Mouse (Mus musculus): ENCODE results near the gene Taf3. TPM values are rescaled to one million over a fixed set of nuclear protein-coding genes. Genes with fewer than 3 reads are reported as not detected.

The Taf3 gene
- polyA plus RNA-seq, 1 experiment: 13.1 TPM

DNA sequence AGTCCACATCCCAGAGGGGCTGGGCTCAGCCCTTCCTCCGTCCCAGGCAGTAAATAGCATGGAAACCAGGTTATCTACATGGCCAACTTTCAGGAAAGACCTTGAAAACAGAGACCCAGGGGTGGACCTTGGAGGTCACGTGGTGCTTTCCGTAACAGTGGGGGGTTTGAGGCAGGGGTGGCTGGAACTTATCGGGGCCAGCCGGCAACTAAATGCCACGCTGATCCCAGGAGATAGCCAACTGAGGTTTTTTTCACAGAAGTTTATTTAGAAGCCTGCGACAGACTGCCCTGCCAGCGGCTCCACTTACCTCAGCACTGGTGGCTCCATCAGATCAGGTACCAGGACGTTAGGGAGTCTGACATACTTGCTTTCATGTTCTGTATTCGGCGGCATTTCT lies 142.4 kb downstream of the Taf3 start:
- Histone ChIP-seq H3K4me1 (ENCODE audit: control insufficient read depth, insufficient read depth, low read length) (no peaks in the 10 kb centered on the region), H3K27me3 (ENCODE audit: control insufficient read depth, insufficient read depth, low read length) (no peaks in the 10 kb centered on the region), H3K27ac (ENCODE audit: insufficient read depth, low read length) (no peak overlapping the region), H3K4me3 (replicated peaks; ENCODE audit: insufficient read depth, low read depth, low read length) (no peak overlapping the region)
- 17% methylated on average over 11 of the region's 11 CpGs for WGBS
- no peak for DNase-seq
- TF ChIP-seq CTCF (IDR thresholded peaks at IDR 0.05; ENCODE audit: borderline replicate concordance, insufficient read depth, low read depth, low read length) (no peak), POLR2A (IDR thresholded peaks at IDR 0.05; ENCODE audit: borderline replicate concordance, insufficient read depth, low read length) (no peak)

DNA sequence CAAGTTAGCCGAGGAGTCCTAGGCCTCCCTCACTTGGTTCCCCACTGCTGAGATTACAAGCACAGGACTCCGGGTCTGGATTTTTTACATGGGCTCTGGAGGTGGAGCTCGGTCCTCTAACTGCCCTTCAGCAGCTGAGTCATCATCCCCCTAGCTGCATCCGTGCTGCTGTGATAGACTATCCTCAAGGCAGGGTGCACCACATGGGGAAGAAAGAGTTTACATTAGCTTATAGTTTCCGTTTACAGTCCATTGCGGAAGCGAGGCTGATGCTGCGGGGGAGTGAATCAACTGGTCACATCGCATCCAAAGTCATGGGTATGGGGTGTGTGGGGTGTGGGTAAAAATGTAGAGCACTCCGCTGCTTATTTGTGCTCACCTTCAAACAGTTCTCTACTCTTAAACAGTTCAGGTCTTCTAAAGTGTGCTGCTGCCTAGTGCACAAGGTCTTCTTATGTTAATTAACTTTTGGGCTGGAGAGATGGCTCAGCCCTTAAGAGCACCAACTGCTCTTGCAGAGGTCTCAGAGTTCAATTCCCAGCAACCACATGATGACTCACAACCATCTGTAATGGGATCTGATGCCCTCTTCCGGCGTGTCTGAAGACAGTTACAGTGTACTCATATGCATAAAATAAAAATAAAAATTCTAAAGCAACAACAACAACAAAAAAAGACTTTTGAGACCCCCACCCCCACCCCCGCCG lies 144.4 kb downstream of the Taf3 start:
- no peak for TF ChIP-seq CTCF (IDR thresholded peaks at IDR 0.05; ENCODE audit: borderline replicate concordance, insufficient read depth, low read depth, low read length)
- no peak for TF ChIP-seq POLR2A (IDR thresholded peaks at IDR 0.05; ENCODE audit: borderline replicate concordance, insufficient read depth, low read length)
- no peak overlapping the region for H3K4me3 ChIP-seq (replicated peaks; ENCODE audit: insufficient read depth, low read depth, low read length)
- no peak overlapping the region for H3K27ac ChIP-seq (ENCODE audit: insufficient read depth, low read length)
- no peaks in the 10 kb centered on the region for H3K4me1 ChIP-seq (ENCODE audit: control insufficient read depth, insufficient read depth, low read length)
- no peaks in the 10 kb centered on the region for H3K27me3 ChIP-seq (ENCODE audit: control insufficient read depth, insufficient read depth, low read length)
- DNase-seq: no peak
- 78% methylated on average over 14 of the region's 14 CpGs for WGBS

DNA sequence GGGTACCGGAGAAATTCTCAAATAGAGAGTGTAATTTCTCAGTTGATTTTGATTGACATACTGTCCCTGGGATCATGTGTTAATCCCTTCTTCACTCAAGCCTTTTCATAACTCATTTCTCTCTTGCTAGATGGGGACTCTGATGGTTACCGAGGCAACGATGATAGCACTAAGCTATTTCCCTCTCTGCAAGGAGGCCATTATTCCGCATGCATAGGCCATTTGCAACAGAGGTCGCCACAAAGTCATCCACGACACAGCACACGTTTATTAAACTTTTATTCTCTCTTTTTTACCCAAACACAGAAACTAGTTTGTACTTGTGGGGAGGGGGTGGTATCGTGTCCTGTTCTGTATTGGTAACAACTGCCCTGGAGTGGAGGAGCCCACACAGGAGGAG lies 150.6 kb downstream of the Taf3 start:
- TF ChIP-seq POLR2A (IDR thresholded peaks at IDR 0.05; ENCODE audit: borderline replicate concordance, insufficient read depth, low read length) (no peak), CTCF (IDR thresholded peaks at IDR 0.05; ENCODE audit: borderline replicate concordance, insufficient read depth, low read depth, low read length) (no peak)
- H3K27ac ChIP-seq (ENCODE audit: insufficient read depth, low read length): no peak overlapping the region
- no peak overlapping the region for H3K4me3 ChIP-seq (replicated peaks; ENCODE audit: insufficient read depth, low read depth, low read length)
- no peaks in the 10 kb centered on the region; the same call in 1 of the 2 replicates for H3K4me1 ChIP-seq (ENCODE audit: control insufficient read depth, insufficient read depth, low read length)
- WGBS: 13% methylated on average over 8 of the region's 8 CpGs
- peaks cover 7% of the 10 kb centered on the region; the same call in 1 of the 2 replicates for H3K27me3 ChIP-seq (ENCODE audit: control insufficient read depth, insufficient read depth, low read length)
- DNase-seq: no peak

DNA sequence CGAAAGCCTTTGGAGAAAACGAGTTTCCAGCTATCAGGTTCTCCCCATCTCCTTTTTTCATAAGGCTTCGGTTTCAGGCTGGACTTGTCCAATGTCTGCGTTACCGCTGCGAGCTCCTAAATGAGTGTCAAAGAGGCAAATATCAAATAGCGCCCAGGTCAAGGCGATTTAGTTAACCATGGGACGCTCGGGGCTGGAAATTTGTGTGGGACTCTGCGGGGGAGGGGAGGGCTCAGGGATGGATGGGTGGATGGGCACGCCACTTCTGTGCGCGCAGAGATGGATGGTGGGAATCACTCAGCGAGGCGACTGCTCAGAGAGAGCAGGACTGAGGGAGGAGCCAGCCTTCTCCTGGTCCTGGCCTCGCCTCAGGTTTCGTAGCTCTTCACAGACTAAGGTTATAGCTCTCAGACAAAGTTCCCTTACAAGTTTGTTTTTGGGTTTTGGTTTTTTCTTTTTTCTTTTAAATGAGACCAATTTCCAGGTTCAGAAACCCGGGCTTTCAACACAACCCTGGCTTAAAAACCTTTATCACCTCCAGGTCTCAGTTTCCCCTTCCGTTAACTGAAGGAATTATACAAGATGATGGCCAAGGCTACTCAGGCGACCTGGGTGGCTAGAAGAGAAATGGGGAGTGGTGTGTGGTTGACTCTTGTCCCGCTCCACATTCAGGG lies 152.2 kb downstream of the Taf3 start:
- 3% methylated on average over 22 of the region's 22 CpGs for WGBS
- Histone ChIP-seq H3K27ac (ENCODE audit: insufficient read depth, low read length) (no peak overlapping the region), H3K27me3 (ENCODE audit: control insufficient read depth, insufficient read depth, low read length) (peaks cover 8% of the 10 kb centered on the region; the same call in 1 of the 2 replicates), H3K4me3 (replicated peaks; ENCODE audit: insufficient read depth, low read depth, low read length) (no peak overlapping the region), H3K4me1 (ENCODE audit: control insufficient read depth, insufficient read depth, low read length) (no peaks in the 10 kb centered on the region; the same call in 1 of the 2 replicates)
- DNase-seq: no peak
- no peak for TF ChIP-seq CTCF (IDR thresholded peaks at IDR 0.05; ENCODE audit: borderline replicate concordance, insufficient read depth, low read depth, low read length)
- TF ChIP-seq POLR2A (IDR thresholded peaks at IDR 0.05; ENCODE audit: borderline replicate concordance, insufficient read depth, low read length): no peak

DNA sequence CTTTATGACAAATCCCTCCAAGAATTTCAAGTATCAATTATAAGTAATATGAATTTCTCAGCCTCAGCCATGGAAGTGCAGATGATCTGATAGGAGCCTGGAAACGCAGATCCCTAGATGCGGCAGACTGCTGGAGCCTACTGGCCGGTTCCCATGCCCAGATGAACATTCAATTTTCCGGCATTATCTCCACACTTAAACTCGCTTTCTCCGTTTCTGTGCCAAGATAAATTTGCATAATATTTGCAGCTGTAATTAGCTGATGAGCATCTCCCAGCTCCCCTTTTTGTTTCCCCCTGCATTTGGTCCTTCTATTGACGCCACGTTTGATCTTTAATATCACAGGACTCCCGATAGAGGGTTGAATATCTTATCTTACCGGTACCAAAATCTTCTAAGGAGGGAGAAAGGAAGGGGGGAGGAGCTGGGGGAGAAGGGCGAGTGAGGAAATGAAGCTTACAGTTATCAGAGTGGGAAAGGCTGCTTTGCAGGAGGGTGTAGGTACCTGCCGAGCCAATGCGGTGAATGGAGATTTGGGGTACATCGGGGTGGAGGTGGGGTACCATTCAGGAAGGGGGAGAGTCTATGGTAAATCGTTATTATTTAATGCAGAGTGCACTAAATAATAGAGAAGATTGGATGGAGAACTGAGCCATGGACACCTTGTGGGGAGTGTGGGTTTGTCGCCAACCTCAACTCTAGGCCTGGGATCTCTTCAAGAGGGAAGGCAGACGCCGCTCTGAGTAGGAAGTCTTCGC lies 153.4 kb downstream of the Taf3 start:
- Histone ChIP-seq H3K4me3 (replicated peaks; ENCODE audit: insufficient read depth, low read depth, low read length) (no peak overlapping the region), H3K27ac (ENCODE audit: insufficient read depth, low read length) (no peak overlapping the region), H3K4me1 (ENCODE audit: control insufficient read depth, insufficient read depth, low read length) (no peaks in the 10 kb centered on the region; the same call in 1 of the 2 replicates), H3K27me3 (ENCODE audit: control insufficient read depth, insufficient read depth, low read length) (peaks cover 14% of the 10 kb centered on the region; the same call in 1 of the 2 replicates)
- DNase-seq: no peak
- WGBS: 6% methylated on average over 19 of the region's 19 CpGs
- TF ChIP-seq CTCF (IDR thresholded peaks at IDR 0.05; ENCODE audit: borderline replicate concordance, insufficient read depth, low read depth, low read length): no peak
- TF ChIP-seq POLR2A (IDR thresholded peaks at IDR 0.05; ENCODE audit: borderline replicate concordance, insufficient read depth, low read length): no peak

DNA sequence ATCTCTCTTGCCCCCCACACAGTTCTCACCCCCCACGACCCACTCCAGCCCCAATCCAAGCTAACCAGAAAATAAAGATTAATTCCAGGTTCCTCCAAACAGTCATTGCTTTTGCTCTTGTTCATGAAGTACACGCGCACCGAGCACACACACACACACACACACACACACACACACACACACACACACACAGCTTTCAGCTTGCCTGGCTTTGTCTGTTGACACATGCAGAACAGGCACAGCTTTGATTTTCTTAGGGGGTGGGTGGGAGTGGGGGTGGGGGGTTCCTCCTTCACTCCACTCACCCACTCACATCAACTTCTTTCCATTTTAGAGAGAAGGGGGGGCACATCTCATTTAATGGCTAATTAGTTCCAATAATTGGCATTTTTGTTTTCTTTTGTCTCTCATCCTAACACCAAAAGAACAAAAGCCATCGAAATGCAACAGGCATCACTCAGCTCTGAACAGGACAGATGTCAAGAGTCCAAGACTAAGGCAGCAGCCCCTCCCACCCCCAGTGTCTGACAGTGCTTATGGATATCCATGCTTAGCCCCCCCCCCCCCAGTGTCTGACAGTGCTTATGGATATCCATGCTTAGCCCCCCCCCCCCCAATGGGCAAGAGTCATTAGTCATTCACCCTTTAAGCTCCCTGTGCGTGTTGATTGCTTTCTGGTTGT lies 155.0 kb downstream of the Taf3 start:
- Histone ChIP-seq H3K4me1 (ENCODE audit: control insufficient read depth, insufficient read depth, low read length) (no peaks in the 10 kb centered on the region; the same call in 1 of the 2 replicates), H3K27me3 (ENCODE audit: control insufficient read depth, insufficient read depth, low read length) (peaks cover 14% of the 10 kb centered on the region; the same call in 1 of the 2 replicates), H3K4me3 (replicated peaks; ENCODE audit: insufficient read depth, low read depth, low read length) (no peak overlapping the region), H3K27ac (ENCODE audit: insufficient read depth, low read length) (no peak overlapping the region)
- 5% methylated on average over 6 of the region's 6 CpGs for WGBS
- TF ChIP-seq POLR2A (IDR thresholded peaks at IDR 0.05; ENCODE audit: borderline replicate concordance, insufficient read depth, low read length) (no peak), CTCF (IDR thresholded peaks at IDR 0.05; ENCODE audit: borderline replicate concordance, insufficient read depth, low read depth, low read length) (no peak)
- no peak for DNase-seq

DNA sequence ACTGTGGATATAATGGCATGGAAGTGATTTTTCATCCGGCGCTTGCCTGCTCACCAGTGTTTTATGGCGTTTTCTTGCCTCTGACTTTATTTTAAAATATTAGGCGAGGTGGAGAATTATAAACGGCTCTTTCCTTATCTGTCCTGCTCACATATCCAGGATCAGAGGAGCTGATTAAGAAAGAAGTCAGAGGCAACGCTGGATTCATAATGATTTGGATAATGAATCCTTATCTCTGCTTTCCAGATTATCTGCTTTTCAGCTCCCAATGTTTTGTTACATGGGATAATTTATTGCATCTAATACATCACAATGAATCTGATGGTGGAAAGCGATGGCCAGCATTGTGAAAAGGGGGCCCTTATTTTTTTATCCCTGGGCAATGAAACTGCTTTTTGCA lies 155.9 kb downstream of the Taf3 start:
- Histone ChIP-seq H3K4me1 (ENCODE audit: control insufficient read depth, insufficient read depth, low read length) (no peaks in the 10 kb centered on the region; the same call in 1 of the 2 replicates), H3K27me3 (ENCODE audit: control insufficient read depth, insufficient read depth, low read length) (peaks cover 15% of the 10 kb centered on the region; the same call in 1 of the 2 replicates), H3K4me3 (replicated peaks; ENCODE audit: insufficient read depth, low read depth, low read length) (no peak overlapping the region), H3K27ac (ENCODE audit: insufficient read depth, low read length) (no peak overlapping the region)
- DNase-seq: no peak
- TF ChIP-seq CTCF (IDR thresholded peaks at IDR 0.05; ENCODE audit: borderline replicate concordance, insufficient read depth, low read depth, low read length) (no peak), POLR2A (IDR thresholded peaks at IDR 0.05; ENCODE audit: borderline replicate concordance, insufficient read depth, low read length) (no peak)
- 12% methylated on average over 7 of the region's 7 CpGs for WGBS

Measured in cerebellum, adult 2 months (tissue).